Mouse (Mus musculus) liver, embryonic 18 days (tissue): Measurements from ENCODE around the gene Cd300ld. TPM values are rescaled to one million over a fixed set of nuclear protein-coding genes. Genes with fewer than 3 reads are reported as not detected.

ENCODE experiments used
- polyA plus RNA-seq: library from polyadenylated mRNA; depleted of rRNA; stranded (reverse); fragments of >200 nt; gene quantifications from 2 replicates; pipeline ENCODE4 v1.2.3, GENCODE M21; 2012; rRNA removed

The Cd300ld gene
- 2.3 and 3.2 TPM in 2 replicates for polyA plus RNA-seq

DNA sequence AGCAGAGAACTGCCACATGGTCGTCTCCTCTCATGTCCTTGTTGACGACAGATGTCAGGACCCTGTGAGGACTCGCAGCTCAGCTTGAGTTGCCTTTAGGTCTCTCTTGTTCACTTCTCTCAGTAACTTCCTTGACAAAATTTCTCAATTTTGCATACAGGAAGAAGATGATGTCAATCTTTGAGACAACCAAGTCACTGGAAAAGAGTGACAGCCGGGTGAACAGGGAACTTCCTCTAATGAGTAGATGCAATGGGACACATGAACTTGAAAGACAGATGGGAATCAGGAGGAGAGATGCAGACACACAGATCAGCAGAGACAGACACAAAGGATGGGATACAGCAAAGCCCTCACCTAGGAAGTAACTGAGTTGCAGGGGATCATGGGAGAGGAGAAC lies at the start of gene Cd300ld:
Gene Cd300ld, minus strand, starts transcription at position 130 of the 400 bp plus-strand sequence.

GRCm38 (mm10) chr11:115037669-115038068 lies 47.9 kb upstream of the Cd300ld start, which contains the start of gene Cd300ld5:
TSS of gene Cd300ld5 (minus strand) at chr11:115037769.

GRCm38 (mm10) chr11:115026912-115027311 lies 37.2 kb upstream of the Cd300ld start, which contains the start of gene Cd300ld4:
TSS of gene Cd300ld4 (minus strand) at chr11:115027012.

DNA sequence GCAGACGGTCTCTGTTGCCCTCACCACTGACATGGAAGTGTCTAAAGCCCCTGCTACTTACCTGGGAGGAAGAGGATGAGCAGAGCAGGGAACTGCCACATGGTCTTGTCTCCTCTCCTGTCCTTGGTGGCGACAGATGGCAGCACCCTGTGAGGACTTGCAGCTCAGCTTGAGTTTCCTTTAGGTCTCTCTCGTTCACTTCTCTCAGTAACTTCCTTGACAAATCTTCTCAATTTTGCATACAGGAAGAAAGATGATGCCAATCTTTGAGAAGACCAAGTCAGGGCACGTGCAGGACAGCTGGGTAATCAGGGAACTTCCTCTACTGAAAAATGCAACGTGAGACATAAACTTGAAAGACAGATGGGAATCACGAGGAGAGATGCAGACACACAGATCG lies 26.4 kb upstream of the Cd300ld start, which contains the start of gene Cd300ld2:
Gene Cd300ld2, minus strand, starts transcription at position 101 of the 400 bp plus-strand sequence.

GRCm38 (mm10) chr11:115001474-115002040 lies 11.8 kb upstream of the Cd300ld start, which contains the start of gene Cd300c2:
TSS of gene Cd300c2 (minus strand) at chr11:115001880.

DNA sequence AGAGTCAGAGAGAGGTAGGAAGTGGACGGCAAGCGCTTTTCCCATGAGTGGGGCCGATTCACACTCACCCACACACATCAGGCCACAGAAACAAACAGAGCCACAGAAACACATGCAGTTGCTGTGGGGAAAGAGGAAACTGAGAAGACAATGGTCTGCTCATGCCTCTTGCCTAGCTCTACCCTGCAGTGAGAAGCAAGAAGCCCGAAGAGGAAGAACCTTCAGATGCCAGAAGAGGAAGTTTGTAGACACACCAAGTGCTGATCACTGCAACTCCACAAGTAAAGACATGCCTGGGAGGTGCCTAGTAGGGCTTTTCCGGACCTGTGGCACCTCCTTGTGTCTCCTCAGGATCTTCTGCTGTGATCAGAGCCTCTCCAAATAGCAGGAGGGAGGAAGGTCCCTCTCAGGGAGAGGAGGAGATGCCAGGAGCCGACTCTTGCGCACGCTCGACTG lies 20.9 kb downstream of the Cd300ld start, which contains the start of gene Cd300c:
Gene Cd300c, minus strand, starts transcription at position 406 of the 456 bp plus-strand sequence.

DNA sequence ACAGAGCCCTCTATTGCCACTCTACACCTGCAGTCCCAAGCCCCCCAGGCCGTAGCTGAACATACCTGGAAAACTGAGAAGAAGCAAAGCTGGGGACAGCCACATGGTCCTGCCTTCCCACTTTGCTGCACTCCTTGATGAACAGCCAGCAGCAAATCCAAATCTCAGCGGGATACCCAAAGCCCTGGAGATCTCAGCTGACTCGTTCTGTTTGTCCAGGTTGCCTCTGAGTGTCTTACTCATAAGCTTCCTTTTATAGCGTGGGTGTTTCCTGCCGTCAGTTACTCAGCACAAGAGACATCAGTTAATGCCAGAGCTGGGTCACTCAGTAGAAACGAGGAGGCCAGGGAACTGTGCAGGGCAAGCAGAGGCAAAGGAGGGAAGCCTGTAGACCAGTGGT lies 55.6 kb downstream of the Cd300ld start, which contains the start of gene Cd300lb:
Gene Cd300lb, minus strand, starts transcription at position 243 of the 400 bp plus-strand sequence.

Other genes with a start within 250 kb of the Cd300ld start
- gene Kif19a, start 224.5 kb downstream of the Cd300ld start, polyA plus RNA-seq = 0.16 and 0.17 TPM in 2 replicates
- gene Btbd17, start 194.0 kb downstream of the Cd300ld start, polyA plus RNA-seq = 0.06 and 0.14 TPM in 2 replicates
- not detected in 2 replicates for gene Gpr142, start 191.0 kb downstream of the Cd300ld start, polyA plus RNA-seq
- 10.7 and 12.3 TPM in 2 replicates for gene Gprc5c, start 138.8 kb downstream of the Cd300ld start, polyA plus RNA-seq
- 3.2 and 3.8 TPM in 2 replicates for gene Cd300a, start 99.9 kb downstream of the Cd300ld start, polyA plus RNA-seq
- 2.8 and 3.0 TPM in 2 replicates for gene Cd300lb, start 55.5 kb downstream of the Cd300ld start, polyA plus RNA-seq
- gene Cd300c, start 20.8 kb downstream of the Cd300ld start, polyA plus RNA-seq = 0.32 and 0.46 TPM in 2 replicates
- gene Cd300c2, start 12.0 kb upstream of the Cd300ld start, polyA plus RNA-seq = 14.0 and 14.4 TPM in 2 replicates
- 0.10 TPM in 1 of 2 replicates, not detected in the other for gene Cd300ld2, start 26.3 kb upstream of the Cd300ld start, polyA plus RNA-seq
- gene Cd300ld4, start 37.1 kb upstream of the Cd300ld start, polyA plus RNA-seq = 0.19 and 0.23 TPM in 2 replicates
- 0.29 and 0.49 TPM in 2 replicates for gene Cd300ld5, start 47.8 kb upstream of the Cd300ld start, polyA plus RNA-seq
- 1.1 and 1.3 TPM in 2 replicates for gene Cd300ld3, start 58.5 kb upstream of the Cd300ld start, polyA plus RNA-seq
- 1.1 and 1.2 TPM in 2 replicates for gene Cd300e, start 72.3 kb upstream of the Cd300ld start, polyA plus RNA-seq
- 2.2 and 2.3 TPM in 2 replicates for gene Rab37, start 101.5 kb upstream of the Cd300ld start, polyA plus RNA-seq
- 13.1 and 17.7 TPM in 2 replicates for gene Cd300lf, start 144.1 kb upstream of the Cd300ld start, polyA plus RNA-seq
- gene Slc9a3r1, start 173.4 kb upstream of the Cd300ld start, polyA plus RNA-seq = 53.4 and 55.4 TPM in 2 replicates
- gene Tmem104, start 197.6 kb upstream of the Cd300ld start, polyA plus RNA-seq = 1.8 and 2.1 TPM in 2 replicates
- 12.4 and 14.7 TPM in 2 replicates for gene Nat9, start 197.9 kb upstream of the Cd300ld start, polyA plus RNA-seq